Mouse (Mus musculus) heart, adult 18-20 months (tissue): ENCODE results near the gene Cdk5rap3. TPM values are rescaled to one million over a fixed set of nuclear protein-coding genes. Genes with fewer than 3 reads are reported as not detected.

Source experiments
- DNase-seq, 2 experiments: peaks; one replicate each; pipeline ENCODE4 v3.0.0; 2021 to 2022; ENCODE audit warnings: mixed read lengths in 1 of 2
- total RNA-seq, 2 experiments: library from RNA; stranded (reverse); gene quantifications; 2 replicates each; pipeline ENCODE4 v1.2.3; 2021

The Cdk5rap3 gene
- total RNA-seq, 2 experiments from 2014 or later = 23.4 to 25.1 TPM

DNA sequence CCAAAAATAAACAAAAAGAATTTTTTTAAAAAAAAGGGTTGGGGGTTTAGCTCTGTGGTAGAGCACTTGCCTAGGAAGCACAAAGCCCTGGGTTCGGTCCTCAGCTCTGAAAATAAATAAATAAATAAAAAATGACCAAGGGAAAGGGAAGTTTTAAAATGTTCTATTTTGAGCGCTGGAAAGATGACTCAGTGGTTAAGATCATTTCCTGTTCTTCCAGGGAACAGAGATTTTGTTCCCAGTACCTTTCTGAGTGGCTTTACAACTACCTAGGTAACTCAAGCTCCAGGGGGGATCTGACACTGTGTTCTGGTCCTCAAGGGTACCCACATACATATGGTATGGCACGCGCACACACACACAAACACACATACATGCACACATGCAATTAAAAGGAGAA is 20.4 kb downstream of the Cdk5rap3 start:
- DNase-seq = no peak

DNA sequence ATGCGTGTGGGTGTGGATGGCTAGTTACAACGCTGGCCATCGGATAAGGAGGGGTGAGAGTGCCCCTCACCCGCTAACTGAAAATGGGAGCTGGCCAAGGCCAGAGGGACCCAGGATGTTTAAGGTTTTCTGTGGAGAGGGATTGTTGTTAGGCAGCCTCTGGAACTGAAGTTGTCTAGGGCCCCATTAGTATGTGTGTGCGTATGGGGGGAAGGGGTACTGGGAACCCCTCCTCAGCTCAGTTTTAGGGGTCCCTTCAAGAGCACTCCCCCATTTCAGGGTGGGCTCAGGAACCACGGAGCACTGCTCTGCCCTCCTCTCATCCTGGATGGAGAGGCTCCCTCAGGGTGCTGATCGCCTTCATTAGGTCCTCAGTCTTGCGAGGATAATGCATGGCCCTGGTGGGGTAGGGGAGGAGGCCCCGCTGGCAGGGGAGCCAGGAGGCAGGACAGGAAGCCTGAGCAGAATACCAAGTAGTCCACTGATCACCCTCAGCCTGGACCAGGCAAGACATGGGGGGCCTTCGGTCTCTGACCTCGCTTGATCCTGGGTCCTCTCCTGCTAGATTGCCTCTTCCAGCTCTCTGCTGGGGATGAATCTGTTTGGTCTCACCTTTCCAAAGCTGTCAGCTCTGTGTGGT is 23.0 kb downstream of the Cdk5rap3 start:
- no peak for DNase-seq

DNA sequence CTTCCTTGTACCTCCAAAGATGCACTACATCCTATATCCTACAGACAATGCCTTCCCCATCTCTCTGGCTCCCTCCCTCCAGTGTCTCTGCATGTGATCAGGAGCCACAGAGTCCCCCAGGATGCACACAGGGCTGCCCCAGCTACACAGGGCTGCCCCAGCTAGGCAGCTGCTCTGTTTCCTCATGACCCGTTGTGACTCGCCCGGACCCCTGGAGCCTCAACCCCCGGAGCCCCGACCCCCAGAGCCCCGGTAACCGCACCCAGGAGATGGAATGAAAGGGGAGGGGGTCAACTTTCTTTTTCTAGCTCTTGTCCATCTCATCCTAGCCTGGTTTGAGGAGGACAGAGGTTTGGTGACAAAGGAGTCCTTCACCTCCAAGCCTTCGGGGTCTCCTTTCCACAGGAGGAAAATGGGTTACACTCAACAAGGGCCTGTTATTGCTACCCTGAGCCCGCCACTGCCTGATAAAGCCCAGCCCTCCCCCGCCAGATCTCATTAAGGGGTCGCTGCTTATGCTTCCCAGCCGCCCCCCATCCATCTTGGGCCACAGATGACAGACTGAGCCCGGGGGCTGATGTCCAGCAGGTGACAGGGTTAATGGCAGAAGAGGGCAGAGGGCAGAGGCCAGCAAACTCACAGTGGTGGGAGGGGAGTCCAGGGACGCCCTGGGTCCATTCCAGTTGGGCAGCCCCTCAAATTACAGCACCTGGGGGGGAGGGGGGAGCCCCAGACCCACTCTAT is 24.3 kb downstream of the Cdk5rap3 start:
- no peak for DNase-seq

DNA sequence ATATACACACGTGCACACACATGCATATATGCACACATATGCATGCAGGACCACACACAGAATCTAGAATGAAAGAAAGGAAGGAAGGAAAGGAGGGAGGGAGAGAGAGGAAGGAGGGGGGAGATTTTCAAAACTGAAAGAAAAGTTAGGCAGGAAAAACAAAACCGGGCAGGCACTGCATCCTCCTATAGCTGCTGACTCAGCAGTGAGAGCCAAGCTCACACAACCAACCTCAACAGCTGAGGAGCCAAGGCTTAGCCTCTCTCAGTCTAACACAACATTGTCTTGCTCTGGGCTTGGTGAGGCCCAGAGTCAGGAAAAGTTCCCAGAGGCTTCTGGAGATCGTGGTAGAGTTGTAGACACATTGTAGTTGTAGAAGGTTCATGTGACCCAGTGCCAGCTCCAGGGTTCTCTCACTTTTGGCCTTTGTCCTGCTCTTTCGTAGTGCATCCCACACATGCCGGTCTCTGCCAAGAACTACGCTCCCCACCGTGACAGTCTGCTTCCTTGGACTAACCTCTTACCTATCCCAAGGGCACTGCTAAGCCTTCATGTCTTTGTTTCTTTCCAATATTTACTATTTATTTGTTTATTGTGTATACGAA is 29.3 kb downstream of the Cdk5rap3 start:
- DNase-seq = no peak

DNA sequence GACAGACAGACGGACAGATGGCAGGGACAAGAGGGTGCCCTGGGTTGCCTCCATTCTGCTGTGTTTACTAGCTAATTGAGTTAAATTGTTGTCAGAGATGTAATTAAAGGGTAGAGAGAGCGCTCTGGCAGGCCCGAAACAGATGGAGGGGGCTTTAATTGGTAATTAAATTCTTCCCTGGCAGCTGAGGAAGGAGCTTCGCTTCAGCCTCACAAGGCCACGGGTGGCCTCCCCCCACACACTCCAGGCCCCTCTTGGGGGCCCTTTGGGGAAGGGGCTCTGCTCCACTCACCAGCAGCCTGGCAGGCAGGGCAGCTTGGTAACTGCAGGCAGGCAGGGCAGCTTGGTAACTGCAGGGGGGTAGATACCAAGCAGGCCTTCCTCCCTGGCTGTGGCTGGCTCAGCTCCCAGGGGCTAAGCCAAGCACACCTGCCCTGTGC is 30.4 kb downstream of the Cdk5rap3 start:
- DNase-seq = no peak

DNA sequence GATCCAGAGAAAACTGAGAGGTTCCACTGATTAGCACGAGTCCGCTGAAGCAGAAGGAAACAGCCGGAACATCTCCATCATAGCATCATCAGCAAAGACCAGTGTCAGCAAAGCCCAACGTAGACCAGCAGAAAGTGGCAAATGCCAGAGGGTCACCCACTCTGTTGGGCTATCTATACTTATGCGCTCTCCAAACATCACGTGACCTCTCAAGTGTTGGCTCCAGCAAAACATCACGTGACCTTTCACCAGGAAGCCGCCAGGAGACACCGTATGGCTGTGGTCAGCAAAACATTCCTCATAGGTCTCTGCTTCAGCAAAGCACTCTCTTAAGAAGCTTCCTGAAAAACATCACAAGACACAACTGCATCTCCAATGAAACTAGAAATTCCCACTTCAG is 36.0 kb downstream of the Cdk5rap3 start:
- DNase-seq = no peak

DNA sequence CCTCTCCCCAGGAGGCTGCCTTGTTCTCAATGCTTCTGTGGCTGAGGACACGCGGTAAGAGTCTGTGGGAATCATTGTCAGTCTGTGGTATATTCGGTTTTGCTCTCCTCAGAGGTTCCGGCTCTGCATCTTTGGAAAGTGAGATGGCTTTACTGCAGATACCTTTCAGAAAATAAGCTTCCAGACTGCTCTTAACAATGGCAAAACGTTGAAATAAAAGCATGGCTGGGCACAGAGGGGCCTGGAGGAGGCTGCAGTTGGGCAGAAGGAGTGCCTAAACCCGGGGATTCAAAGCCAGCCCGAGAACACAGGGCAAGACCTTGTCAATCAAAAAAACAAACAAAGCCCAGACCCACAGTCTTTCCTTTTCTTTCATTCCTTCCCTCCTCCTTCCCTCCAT is 36.9 kb downstream of the Cdk5rap3 start:
- no peak for DNase-seq

DNA sequence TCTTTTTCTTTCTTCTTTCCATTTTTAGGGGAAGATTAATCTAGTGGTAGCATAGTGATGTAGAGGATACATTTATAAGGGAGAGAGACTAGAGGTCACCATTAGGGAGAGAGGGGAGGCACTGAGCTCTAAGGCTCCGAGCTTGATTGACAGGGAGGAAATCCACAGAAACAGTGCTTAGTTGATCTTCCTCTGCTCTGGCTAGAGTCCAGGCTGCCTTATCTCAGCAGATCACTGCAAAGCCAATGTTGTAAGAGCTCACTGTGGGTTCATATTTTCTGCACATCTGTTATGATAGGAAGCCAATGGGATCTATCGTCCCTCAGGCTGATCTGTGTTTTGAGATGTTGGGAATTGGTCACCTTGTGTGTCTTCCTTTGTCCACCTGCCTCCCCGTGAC is 37.6 kb downstream of the Cdk5rap3 start:
- DNase-seq = no peak

DNA sequence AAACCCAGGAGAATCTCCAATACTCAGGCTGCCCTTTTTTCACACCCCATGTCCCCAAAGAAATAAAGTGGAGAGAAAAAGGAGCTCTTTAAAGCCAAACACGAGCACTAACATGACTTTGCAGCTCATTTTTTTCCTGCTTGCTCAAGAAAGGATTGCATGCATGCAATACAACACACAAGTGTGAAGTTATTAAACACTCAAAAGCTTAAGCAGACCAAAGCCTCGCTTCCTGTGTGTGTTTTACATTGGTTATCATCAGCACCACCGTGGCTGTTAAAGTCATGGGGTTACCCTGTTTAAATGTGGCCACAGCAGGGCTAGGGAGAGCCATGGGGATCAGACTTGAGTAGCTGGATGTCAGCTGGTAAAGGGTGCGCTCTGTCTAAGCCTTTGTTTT is 39.2 kb downstream of the Cdk5rap3 start:
- no peak for DNase-seq

DNA sequence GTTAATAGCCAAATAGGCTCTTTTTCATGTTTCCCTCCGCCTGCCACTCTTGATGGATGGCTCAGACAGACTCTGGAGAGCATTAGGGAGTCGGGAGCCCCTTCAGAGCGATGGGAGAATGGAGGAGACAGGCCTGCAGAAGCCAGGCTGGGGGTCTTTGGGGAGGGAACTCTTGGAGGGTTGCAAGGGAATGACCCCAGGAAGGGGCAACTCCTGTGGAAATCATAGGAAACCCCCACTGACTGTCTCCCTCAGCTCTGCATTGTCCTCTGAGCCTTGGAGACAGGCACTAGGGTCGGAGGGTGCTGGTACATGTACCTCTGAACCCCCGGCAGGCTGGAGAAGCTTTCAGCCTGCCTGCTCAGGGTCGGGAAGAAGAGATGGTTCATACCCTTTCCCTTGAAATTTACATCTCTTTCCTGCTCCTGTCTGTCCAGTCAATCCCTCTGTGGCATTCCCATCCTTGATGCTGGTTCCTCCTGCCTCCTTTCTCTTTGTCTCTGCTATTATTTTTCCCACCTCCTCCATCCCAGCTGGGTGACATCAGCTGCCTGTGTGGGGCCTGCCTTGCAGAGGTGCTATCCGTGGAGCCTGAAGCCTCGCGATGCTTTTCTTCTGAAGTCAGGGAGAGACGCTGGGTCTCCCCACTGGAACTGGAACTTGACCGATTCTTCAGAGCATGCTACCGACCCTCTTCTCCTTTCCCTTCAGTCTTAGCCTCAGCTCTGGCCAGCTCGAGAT is 39.8 kb downstream of the Cdk5rap3 start:
- DNase-seq = no peak

DNA sequence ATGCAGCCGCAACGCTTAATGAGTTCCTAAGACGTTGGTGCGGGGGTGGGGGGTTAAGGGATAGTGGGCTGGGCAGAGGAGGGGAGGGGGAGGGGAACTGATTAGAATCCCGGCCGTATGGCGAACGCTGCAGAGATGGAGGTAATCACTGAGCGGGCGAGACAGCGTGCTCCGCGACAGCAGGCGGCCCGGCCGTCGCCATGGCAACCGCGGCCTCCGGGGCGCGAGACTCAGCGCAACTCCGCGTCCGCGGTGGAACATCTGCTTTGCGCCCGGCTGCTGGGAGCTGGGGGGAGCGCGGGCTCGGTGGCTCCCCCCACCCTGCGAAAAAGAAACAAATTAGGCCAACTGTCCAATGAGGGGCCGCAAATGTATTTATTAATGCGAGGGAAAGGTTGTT is 40.6 kb downstream of the Cdk5rap3 start:
- peak; percentile 43 to 54 for DNase-seq

DNA sequence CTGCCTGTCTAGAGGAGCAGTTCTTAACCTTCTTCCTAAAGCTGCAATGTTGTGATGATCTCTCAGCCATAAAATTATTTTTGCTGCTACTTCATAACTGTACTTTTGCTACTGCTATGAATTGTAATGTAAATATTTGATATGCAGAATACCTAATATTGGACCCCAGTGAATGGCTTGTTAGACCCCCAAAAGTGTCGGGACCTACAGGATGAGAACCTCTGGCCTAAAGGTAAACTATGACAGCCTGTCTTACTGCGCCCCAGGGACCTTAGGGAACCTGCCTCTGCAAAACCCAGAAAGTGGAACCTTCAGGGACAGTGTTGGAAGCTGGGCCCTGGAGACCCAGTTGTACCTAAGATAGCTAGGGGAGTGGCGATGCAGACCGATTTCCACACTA is 41.0 kb downstream of the Cdk5rap3 start:
- DNase-seq = no peak

DNA sequence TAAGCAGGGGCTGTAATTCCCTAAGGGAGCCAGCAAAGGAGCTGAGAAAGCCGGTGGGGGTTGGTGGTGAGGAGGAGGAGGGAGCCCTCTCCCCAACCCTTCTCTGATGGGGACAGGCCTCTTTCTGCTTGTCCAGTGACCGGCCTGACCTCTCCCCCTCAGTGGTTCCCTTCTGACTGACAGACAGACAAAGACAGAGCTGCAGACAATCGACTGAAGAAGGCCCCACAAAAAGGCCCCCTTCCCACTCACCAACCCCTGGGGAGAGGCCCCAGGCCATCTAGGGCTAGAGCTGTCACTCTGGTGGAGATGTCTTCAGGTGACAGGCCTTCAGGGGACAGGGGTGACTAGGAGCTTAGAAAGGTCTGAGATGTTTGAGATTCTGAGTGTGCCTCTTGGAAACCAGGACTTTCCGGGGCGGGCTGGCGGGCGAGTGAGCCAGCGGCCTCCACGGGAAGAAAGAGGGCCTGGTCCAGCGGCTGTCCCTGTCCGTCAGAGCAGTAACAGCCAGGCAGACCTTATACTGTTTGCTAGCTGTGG is 42.6 kb downstream of the Cdk5rap3 start:
- DNase-seq = no peak

DNA sequence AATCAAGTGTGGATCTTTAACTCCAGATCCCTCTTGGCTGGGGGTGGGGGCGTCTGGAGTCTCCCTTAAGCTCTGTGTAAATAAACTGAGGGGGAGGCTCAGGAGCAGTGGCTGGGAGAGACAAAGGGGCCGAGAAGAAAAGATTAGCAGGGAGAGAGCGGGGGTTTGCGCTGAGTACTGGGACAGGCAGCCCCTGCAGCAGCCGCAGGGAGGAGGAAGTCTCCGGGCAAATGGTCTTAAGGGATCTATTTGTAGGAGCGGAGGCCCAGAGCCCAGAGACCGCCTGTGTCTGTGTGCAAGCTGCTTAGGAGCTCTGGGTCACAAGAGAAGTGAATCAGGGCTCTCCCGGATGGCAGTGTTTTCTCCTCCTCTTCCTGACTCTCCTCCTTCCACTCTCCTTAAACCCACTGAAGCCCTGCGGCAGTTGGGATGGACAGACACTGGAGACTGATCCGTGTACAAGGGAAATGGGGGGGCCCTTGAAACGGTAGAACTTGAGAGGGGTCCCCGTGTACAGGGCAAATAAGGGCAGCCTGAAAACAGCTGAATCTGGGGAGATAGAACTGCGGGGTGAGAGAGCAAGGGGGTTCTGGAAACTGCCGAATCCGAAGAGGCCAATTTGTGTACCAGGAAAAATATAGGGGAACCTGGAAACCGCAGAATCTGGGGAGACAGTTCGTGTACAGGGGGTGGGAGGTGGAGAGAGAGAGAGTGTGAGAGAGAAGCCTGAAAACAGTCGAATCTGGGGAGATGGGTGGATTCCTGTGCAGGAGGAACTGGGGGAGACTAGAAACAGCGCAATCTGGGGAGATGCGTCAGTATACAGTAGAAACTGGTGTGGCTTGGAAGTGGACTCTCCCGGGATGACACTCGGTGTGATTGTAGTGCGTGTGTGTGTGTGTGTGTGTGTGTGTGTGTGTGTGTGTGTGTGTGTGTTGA is 43.6 kb downstream of the Cdk5rap3 start:
- no peak for DNase-seq

DNA sequence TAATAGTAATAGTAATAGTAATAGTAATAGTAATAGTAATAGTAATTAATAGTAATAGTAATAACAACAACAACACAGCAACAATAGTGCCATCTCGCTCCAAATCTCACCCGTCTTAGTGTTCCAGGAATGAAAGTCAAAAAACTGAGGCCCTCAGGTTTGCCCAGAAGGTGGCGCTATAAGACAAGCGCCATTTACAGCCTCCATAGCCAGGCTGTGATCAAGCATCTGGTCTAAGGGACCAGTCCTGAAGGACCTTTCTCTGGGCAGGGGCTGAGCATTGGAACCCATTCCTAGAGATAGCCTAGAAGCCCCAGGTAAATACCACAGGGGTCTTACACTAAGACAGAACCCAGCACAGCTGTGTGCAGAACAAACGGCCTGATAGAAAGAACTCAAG is 49.1 kb downstream of the Cdk5rap3 start:
- DNase-seq = peak; percentile 61 to 80

DNA sequence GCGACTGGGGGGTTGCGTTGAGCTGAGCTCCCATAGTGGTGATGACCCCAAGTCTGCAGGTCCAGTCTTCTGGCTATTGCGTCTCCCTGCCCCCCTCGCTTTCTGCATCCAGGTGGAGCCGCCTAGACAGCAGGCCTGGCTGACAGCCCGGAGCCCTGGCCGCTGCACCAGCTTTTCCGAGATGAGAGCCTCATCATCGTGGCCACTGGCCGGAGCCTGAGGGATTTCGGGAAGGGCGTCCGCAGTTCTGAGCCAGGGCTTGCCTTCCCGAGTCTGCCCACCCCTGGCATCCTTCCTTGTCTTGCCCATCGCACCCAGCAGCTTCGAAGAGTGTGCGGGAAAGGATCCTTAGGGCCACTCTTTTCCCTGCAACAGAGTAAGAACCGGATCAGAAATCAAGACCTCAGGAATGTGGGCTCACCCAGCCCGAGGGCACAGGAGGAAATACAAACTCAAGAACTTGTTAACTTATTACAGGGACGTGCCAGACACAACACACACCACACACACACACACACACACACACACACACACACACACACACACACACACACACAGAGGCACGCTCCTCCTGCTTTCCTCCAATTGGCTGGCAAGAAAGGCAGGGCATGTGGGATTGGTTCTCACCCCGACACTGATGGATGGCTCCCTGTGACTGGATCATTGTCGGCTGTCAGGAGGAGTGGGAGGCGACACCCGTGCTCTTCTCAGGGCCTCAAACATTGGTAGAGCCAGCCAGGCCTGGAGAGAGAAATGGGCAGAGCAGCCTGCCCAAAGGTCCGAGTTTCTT is 52.9 kb downstream of the Cdk5rap3 start:
- peak; percentile 58 to 59 for DNase-seq

DNA sequence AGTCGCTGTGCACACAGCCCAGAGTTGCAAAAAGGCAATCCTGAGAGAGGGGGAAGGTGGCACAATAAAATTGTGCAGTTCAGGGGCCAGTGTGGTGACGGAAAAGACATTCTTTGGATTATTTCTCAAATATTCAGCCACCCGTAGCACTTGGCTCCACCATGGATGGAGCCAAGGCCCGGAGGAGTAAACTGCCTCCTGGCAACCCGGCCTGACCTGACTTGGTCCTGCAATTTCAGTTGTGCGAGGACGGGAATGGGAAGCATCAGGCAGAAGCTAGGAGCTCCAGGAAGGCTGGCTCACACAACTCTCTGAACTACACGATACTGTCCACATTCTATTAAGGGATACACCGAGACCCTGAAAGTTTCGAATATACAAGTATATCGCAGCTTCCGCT is 53.8 kb downstream of the Cdk5rap3 start:
- DNase-seq = no peak

DNA sequence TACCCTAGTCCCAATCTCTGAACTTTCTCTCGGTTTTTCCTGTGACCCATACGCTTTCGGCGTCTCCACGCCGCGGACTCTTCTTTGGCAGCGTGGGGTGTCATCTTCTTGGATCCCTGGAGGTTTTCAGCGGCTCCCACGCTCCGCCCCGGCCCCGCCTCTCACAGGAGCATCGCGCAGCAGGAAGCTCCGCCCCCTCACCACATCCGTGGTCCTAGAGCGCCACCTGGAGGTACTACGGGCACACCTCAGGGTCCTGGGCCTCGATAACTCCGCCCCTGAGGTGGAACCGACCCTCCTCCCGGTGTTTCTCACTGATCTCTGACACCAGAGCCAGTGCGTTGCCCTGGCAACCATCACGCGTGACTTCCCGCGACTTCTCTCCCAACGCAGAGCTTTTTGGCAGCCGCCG is 54.4 kb downstream of the Cdk5rap3 start:
- DNase-seq = peak; percentile 95 to 98

DNA sequence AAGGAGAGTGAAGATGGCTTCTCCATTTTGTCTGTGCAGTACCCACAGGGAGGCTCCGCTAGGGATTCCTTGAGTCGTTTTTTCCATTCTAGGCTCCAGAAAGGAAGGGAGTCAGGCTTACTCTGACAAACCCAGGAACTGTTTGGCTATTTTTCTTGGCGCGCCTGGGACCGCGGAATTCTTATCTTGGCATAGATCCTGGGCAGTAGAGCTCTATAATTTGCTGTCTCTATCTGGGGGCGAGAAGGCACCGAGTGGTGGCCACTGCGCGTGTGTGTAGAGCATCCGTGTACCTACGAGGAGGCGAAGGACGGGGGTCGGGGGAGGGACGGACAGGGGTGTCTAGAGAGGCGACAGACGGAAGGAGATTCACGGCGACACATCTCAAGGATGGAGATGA is 54.9 kb downstream of the Cdk5rap3 start:
- DNase-seq = peak; percentile 81 to 85

DNA sequence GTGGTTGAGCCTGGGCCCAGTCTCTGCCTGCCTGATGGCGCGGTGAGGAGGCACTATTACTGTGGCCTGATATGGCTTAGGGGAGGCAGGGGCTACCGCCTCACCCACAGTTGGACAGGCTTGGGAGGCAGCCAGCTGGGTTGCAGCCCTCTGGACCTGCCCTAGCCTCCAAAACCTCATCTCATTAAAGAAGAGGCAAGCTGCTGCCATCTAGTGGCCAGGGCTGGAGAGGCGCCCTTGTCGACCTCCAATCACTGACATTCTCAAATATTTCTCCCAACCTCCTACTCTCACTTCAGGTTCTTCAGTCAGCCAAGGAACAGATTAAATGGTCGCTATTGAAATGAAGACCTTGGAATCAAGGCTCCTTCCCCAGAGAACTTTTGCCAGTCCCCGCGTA is 55.7 kb downstream of the Cdk5rap3 start:
- DNase-seq = peak; percentile 90 to 93

DNA sequence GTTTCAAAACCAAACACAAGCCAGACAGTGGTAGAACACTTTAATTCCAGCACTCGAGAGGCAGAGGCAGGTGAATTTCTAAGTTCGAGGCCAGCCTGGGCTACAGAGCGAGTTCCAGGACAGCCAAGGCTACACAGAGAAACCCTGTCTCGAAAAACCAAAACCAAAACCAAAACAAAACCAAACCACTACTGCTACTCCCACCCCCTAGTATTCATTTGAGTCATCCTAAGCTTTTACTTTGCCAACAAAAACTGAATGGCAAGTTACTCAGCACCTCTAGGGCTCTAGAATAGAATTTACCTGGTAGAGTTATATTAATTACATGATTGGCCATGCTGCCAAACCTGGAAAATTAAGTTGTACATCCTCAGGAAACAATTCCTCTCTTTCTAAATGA is 56.7 kb downstream of the Cdk5rap3 start:
- DNase-seq = no peak
